Mouse (Mus musculus): ENCODE results near the gene Hist1h2bq.
"Not testable (repeated sequence)": the region's sequence is repeated elsewhere in the genome, so short reads cannot be mapped to it uniquely, and the experiment has no call there.

Gene Hist1h2bq

DNA sequence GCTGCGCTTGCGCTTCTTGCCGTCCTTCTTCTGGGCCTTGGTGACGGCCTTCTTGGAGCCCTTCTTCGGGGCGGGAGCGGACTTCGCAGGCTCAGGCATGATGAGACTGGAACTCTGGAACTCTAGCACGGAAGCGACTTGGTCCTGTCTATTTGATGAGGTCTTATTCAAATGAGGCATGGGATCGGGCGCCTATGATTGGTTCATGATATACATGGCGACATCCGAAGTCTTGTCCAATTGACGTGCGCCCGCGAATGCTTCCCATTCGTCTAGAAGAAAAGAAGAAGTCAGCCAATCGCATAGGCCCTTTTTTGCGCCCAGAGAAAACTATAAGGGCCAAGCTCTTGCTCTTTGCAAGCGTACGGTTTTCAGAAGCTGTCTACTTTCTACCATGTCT lies at the start of gene Hist1h2bq, which contains the start of gene Hist1h2ao:
TSS of gene Hist1h2bq (minus strand) at position 125 of the 400 bp plus-strand sequence.
TSS of gene Hist1h2ao (plus strand) at position 393 of the 400 bp plus-strand sequence.
- DNase-seq (ENCODE audit: extremely low spot score, low read depth, low spot score) = not testable (repeated sequence)

DNA sequence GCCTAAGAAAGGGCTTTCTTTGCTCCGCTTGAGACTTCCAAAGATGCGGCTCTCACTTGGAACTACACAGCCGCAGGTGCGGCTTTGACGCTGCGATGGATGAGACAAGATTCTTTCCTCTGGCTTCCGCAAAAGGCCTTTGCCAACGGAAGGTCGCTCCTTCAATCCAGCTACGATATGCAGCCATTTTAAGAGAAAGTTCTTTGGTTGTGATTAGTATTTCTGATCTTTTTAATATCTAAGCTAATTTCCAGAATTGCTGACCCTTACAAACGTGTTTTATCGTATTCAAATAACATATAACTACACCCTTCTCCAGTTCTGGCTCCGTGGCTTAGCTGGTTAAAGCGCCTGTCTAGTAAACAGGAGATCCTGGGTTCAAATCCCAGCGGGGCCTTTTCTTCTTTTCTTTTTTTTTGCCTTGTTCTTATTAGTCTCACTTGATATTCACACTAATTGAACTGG lies 45.7 kb upstream of the Hist1h2bq start:
- DNase-seq (ENCODE audit: extremely low spot score, low read depth, low spot score) = peak; percentile 94

DNA sequence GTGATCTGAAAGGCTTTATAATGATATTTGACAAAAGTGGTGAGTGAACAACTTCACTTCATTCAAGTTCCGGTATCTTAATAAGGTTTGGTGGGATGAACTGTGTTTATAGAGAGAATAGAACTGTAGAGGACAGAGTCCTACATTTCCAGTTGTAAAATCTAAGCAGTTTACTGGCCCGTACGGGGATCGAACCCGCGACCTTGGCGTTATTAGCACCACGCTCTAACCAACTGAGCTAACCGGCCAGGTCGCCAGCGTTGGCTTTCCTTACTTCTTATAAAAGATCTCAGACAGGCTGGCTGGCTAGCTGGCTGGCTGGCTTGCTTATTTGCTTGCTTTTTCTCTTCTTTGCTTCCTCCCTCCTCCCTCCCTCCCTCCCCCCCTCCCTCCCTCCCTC lies 45.1 kb upstream of the Hist1h2bq start:
- peak; percentile 60 for DNase-seq (ENCODE audit: extremely low spot score, low read depth, low spot score)

DNA sequence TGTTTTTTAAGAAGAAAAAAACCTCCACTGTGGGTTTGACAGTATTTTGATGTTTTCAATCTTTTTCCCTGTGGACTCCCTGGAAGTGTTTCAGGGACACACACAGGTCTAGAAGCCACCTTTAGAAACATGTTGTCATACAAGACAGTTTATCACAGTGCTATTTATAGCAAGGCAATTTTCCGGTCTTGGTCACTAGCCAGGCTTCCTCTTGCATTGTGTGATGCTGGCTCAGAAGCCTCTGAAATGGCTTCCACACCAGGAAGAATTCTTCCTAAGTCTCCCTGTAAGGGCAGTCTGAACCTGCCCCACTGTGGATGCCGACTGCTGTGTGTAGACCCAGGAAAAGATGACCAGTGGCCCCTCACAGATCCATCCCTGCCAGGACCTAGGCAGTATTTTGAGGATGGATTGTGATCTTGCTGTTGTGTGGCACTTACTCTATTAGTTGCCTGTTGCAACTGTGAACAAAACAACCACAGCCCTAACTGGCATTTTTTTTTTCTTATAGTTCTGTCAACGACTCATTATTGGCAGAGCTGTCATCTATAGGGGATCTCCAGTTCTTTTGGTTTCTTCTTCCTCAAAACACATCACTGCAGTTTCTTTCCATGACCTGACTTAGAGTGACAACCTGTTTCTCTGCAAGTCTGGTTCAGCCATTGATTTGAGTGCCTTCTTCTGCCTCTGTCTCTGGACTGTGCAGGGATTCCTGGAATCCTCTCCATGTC lies 42.4 kb upstream of the Hist1h2bq start:
- no peak for DNase-seq (ENCODE audit: extremely low spot score, low read depth, low spot score)

DNA sequence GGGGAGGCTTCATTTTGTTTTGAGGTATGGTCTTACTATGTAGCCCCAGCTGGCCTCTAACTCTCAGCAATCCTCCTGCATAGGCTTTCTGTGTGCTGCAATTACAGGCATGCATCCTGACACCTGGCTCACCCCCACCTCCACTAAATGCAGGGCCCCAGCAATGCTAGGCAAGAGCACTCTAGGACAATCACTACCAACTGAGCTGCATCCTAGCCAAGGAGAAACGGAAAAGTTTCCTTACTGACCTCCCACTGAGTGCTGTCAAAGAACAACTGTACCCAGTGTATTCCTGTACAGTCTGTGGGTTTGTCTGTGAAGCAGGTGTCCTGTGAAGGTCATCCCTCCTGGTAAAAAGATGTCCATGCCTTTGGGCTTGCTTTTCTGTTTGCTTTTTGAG lies 40.7 kb upstream of the Hist1h2bq start:
- DNase-seq (ENCODE audit: extremely low spot score, low read depth, low spot score) = not testable (repeated sequence)

DNA sequence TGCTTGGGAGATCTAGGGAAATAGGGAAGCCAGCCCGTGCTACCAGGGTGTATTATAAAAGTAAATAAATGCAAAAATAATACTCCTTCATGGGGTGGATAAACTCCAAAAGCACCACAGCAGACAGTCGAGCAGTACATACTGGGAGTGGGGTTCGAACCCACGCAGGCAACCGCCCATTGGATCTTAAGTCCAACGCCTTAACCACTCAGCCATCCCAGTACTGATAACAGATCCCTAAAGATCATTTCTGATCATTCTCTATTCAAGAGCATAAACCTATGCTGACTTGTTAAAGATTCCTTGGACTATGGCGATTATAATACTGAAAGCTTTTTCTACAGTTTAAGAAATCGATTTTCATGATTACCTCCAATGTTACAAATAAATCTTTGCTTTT lies 37.9 kb upstream of the Hist1h2bq start:
- peak; percentile 42 for DNase-seq (ENCODE audit: extremely low spot score, low read depth, low spot score)

DNA sequence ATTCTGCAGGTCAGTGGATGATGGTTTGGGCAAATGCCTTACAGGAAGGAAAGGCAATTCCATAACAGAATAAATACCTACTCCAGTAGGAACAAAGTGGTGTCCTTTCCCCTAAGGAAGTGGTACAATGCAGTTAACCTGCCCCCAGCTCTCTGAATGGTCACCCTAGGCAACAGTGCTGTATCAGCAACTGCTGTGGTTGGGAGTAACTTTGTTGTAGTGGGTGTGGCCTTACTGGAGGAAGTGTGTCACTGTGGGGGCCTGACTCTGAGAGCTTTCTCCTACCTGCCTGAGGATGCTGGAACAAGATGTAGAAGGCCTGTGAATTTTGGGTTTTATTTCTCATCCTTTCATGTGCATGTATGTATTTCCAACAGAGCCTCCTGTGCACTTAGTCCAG lies 36.4 kb upstream of the Hist1h2bq start:
- not testable (repeated sequence) for DNase-seq (ENCODE audit: extremely low spot score, low read depth, low spot score)

DNA sequence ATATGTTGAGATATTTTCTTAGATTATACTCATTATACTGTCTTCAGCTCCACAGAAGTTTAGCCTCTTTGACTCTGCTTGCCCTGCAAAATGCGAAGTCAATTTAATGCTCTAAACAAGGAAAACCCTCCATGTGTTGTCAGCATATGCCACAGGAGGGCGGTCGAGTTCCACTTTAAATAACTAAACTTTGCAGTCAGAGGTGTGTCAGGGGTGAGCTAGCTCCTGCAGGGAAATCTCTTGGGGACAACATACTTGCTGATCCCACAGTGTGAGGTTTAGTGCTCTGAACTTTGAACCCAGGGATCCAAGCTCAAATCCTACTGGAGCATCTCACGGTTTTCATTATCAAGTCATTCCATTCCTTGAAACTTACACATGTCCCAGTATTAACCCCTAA lies 30.5 kb upstream of the Hist1h2bq start:
- not testable (repeated sequence) for DNase-seq (ENCODE audit: extremely low spot score, low read depth, low spot score)

DNA sequence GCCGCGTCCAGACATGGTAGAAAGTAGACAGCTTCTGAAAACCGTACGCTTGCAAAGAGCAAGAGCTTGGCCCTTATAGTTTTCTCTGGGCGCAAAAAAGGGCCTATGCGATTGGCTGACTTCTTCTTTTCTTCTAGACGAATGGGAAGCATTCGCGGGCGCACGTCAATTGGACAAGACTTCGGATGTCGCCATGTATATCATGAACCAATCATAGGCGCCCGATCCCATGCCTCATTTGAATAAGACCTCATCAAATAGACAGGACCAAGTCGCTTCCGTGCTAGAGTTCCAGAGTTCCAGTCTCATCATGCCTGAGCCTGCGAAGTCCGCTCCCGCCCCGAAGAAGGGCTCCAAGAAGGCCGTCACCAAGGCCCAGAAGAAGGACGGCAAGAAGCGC lies 23.5 kb upstream of the Hist1h2bq start, which contains the start of the genes Hist1h2ap and Hist1h2br:
TSS of gene Hist1h2ap (minus strand) at position 47 of the 400 bp plus-strand sequence.
TSS of gene Hist1h2br (plus strand) at position 283 of the 400 bp plus-strand sequence.
- DNase-seq (ENCODE audit: extremely low spot score, low read depth, low spot score) = not testable (repeated sequence)

DNA sequence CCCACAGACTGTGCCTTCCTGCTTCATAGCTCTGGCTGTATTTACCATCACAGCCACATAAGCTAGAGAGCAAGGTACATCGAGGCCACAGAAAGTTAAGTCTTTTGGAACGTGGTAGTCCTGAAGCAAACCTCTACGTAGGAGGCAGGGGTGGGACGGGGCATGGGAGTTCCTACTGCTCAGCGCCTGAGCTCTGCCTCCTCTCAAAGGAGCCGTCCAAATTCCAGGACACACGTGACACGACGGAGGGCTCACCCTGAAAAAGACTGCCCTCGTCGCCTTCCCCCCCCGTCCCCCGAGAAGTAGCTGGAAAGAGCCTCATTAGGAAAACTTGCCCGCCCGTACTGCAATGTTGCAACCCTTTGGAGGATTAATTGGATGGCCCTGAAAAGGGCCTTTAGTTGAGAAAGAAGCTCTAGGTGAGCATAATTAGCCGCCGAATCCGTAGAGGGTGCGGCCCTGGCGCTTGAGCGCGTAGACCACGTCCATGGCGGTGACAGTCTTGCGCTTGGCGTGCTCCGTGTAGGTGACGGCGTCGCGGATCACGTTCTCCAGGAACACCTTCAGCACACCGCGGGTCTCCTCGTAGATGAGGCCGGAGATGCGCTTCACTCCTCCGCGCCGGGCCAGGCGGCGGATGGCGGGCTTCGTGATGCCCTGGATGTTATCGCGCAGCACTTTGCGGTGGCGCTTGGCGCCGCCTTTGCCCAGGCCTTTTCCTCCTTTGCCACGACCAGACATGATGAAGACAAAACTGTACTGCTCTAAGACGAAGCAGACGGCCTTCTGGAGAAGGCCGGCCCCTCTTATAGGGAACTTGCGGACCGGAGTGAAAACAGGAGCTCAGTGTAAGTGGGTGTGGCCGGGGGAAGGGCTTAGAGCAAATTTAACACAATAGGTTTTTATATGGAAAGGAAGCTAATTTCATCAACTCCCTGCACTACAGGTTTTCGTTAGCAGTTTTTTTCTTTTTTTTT lies 21.7 kb upstream of the Hist1h2bq start, which contains the start of gene Hist1h4n:
TSS of gene Hist1h4n (minus strand) at position 779 of the 977 bp plus-strand sequence.
- DNase-seq (ENCODE audit: extremely low spot score, low read depth, low spot score) = not testable (repeated sequence)

DNA sequence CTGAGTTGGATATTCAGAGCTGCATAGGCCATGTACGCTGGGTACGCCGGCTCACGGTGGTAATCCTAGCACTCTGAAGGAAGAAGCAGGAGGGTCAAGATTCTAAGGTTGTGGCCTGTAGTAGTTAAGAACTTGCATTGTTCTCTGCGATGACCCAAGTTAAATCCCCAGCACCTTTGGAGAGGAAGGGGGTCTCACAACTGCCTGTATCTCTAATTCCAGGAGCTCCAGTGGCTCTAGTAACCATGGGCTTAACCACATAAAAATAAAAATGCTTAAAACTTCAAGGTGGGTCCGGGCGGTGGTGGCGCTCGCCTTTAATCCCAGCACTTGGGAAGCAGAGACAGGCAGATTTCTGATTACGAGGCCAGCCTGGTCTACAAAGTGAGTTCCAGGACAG lies 20.3 kb upstream of the Hist1h2bq start:
- DNase-seq (ENCODE audit: extremely low spot score, low read depth, low spot score) = no peak

DNA sequence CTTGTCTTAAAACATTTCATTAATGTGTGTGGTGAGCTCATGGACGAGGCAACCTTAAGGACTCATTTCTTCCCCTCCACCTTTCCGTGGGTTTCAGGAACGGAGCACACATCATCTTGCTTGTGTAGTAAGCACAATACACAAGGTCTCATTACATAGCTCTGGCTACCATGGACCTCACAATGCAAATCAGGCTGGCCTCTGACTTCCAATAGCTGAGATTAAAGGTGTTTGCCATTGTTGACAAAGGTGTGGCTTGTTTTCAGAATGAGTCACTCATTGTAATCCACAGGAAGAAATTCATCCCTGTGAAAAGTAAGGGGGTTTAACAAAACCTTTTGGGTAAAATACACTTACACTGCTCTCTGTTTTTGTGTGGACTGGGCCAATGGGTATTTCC lies 18.5 kb upstream of the Hist1h2bq start:
- no peak for DNase-seq (ENCODE audit: extremely low spot score, low read depth, low spot score)

DNA sequence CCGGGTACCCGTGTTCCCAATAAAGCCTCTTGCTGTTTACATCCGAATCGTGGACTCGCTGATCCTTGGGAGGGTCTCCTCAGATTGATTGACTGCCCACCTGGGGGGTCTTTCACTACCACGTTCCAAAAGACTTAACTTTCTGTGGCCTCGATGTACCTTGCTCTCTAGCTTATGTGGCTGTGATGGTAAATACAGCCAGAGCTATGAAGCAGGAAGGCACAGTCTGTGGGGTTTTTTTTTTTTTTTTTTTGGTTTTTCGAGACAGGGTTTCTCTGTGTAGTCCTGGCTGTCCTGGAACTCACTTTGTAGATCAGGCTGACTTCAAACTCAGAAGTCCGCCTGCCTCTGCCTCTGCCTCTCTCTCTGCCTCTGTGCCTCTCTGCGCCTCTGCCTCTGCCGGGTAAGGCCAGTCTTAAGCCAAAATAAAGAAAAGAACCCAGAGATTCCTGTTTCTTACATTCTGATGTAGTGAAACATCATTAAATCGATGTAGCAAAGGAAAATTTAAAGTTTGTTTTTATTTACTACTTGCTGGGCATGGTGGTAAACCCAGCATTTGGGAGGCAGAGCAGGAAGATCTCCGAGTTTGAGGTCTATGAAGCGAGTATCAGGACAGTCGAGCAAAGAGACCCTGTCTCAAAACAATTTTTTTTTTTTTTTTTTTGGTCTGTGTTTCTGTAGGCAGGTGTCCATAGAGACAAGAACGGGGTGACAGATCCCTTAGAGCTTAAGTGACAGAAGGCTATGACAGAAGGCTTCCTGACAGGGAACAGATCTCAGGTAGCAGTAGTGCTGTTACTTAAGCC lies 10.3 kb upstream of the Hist1h2bq start:
- not testable (repeated sequence) for DNase-seq (ENCODE audit: extremely low spot score, low read depth, low spot score)

DNA sequence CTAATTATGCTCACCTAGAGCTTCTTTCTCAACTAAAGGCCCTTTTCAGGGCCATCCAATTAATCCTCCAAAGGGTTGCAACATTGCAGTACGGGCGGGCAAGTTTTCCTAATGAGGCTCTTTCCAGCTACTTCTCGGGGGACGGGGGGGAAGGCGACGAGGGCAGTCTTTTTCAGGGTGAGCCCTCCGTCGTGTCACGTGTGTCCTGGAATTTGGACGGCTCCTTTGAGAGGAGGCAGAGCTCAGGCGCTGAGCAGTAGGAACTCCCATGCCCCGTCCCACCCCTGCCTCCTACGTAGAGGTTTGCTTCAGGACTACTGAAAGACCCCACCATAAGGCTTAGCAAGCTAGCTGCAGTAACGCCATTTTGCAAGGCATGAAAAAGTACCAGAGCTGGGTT lies 2.1 kb upstream of the Hist1h2bq start:
- DNase-seq (ENCODE audit: extremely low spot score, low read depth, low spot score) = not testable (repeated sequence)

DNA sequence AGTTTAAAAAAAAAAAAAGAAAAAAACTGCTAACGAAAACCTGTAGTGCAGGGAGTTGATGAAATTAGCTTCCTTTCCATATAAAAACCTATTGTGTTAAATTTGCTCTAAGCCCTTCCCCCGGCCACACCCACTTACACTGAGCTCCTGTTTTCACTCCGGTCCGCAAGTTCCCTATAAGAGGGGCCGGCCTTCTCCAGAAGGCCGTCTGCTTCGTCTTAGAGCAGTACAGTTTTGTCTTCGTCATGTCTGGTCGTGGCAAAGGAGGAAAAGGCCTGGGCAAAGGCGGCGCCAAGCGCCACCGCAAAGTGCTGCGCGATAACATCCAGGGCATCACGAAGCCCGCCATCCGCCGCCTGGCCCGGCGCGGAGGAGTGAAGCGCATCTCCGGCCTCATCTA lies 1.5 kb upstream of the Hist1h2bq start, which contains the start of gene Hist1h4m:
TSS of gene Hist1h4m (plus strand) at position 208 of the 400 bp plus-strand sequence.
- DNase-seq (ENCODE audit: extremely low spot score, low read depth, low spot score) = not testable (repeated sequence)

DNA sequence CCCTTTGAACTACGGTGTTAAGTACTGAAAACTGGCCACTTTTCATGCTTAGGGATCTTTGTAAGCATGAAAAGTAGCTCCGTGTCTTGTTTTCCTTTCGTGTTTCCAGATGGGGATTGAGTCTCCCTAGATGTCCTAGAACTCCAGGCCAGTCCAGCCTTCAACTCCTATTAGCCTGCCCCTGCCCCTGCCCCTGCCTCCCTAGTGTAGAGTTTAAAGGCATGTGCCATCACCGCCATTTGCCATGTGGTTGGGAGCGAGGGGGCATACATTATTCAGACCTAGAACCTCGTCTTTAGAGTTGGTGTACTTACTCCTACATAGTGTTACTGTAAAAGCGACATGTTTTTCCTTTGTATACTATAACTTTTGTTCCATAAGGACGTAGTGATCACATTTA lies 1.1 kb upstream of the Hist1h2bq start:
- DNase-seq (ENCODE audit: extremely low spot score, low read depth, low spot score) = not testable (repeated sequence)

DNA sequence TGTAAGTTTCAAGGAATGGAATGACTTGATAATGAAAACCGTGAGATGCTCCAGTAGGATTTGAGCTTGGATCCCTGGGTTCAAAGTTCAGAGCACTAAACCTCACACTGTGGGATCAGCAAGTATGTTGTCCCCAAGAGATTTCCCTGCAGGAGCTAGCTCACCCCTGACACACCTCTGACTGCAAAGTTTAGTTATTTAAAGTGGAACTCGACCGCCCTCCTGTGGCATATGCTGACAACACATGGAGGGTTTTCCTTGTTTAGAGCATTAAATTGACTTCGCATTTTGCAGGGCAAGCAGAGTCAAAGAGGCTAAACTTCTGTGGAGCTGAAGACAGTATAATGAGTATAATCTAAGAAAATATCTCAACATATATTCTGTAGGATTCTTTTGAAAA lies 6.9 kb downstream of the Hist1h2bq start:
- DNase-seq (ENCODE audit: extremely low spot score, low read depth, low spot score) = not testable (repeated sequence)

DNA sequence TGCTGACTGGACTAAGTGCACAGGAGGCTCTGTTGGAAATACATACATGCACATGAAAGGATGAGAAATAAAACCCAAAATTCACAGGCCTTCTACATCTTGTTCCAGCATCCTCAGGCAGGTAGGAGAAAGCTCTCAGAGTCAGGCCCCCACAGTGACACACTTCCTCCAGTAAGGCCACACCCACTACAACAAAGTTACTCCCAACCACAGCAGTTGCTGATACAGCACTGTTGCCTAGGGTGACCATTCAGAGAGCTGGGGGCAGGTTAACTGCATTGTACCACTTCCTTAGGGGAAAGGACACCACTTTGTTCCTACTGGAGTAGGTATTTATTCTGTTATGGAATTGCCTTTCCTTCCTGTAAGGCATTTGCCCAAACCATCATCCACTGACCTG lies 12.8 kb downstream of the Hist1h2bq start:
- not testable (repeated sequence) for DNase-seq (ENCODE audit: extremely low spot score, low read depth, low spot score)

DNA sequence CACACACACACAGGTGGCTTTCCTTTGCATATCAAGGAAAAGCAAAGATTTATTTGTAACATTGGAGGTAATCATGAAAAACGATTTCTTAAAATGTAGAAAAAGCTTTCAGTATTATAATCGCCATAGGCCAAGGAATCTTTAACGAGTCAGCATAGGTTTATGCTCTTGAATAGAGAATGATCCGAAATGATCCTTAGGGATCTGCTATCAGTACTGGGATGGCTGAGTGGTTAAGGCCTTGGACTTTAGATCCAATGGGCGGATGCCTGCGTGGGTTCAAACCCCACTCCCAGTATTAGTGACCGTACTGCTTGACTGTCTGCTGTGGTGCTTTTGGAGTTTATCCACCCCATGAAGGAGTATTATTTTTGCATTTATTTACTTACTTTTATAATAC lies 14.4 kb downstream of the Hist1h2bq start:
- DNase-seq (ENCODE audit: extremely low spot score, low read depth, low spot score) = no peak

DNA sequence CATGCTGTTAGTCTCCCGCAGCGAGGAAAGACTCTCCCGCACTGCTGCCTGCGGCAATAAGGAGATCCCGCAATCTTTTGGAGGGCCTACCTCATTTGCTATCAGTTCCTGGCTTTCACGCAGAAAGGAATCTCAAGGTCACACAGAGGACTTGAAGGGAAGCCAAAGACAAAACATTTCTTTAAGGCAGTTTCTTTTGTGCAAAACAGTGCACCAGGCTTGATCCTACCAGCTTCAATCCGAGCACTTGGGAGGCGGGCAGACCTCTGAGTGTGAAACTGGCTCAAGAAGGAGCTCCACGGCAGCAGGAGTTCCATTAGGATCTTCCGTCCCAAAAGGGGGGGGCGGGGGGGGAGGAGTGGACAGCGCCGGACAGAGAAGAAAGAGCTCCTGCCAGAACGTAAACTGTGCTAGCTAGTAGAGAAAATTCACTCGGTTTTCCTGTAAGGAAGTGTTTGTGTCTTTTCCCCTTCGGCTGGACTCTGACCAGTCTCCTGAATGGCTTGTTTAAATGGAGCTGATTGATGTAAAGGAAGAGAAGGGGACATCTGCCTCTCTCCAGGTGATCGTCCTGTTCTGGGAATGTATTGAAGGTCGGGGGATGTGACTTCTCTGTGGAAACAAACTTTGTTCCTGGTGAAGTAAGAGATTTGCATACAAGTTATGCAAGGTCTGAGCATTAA lies 19.3 kb downstream of the Hist1h2bq start:
- DNase-seq (ENCODE audit: extremely low spot score, low read depth, low spot score) = no peak

Measured in hindlimb bud, embryonic 11.5 days (tissue).